Mouse (Mus musculus): Measurements from ENCODE around the gene Olfr1012. TPM values are rescaled to one million over a fixed set of nuclear protein-coding genes. Genes with fewer than 3 reads are reported as not detected.

Gene Olfr1012
- not detected in 2 replicates for polyA plus RNA-seq (2012; rRNA removed)

- H3K27ac ChIP-seq (ENCODE audit: insufficient read depth, low read length): no peak within 1 kb of the TSS
- no peaks in the 10 kb centered on the region for H3K27me3 ChIP-seq (ENCODE audit: control insufficient read depth, insufficient read depth, low read length)
- H3K36me3 ChIP-seq (ENCODE audit: control insufficient read depth, insufficient read depth, low read length): no peaks in the 10 kb centered on the region
- no peaks in the 10 kb centered on the region for H3K4me1 ChIP-seq (ENCODE audit: control insufficient read depth, insufficient read depth, insufficient read length)
- DNase-seq (ENCODE audit: low read depth in 1 of 2, low spot score in 2 of 2): no peak
- H3K4me3 ChIP-seq (ENCODE audit: extremely low read depth, insufficient read depth, insufficient read length): no peak within 1 kb of the TSS
- WGBS: 75% methylated on average over 1 of the region's 1 CpGs
- no peak for TF ChIP-seq CTCF (IDR thresholded peaks at IDR 0.05; ENCODE audit: extremely low read depth, insufficient read depth, insufficient read length, insufficient replicate concordance)
- no peak for TF ChIP-seq POLR2A (IDR thresholded peaks at IDR 0.05; ENCODE audit: low read depth, low read length)
Observed at GRCm38 (mm10) chr2:85762666-85763065, at the start of gene Olfr1012. TSS of gene Olfr1012 (minus strand) at chr2:85762766.

- no peak overlapping the region for H3K27ac ChIP-seq (ENCODE audit: insufficient read depth, low read length)
- 86% methylated on average over 4 of the region's 4 CpGs for WGBS
- H3K36me3 ChIP-seq (ENCODE audit: control insufficient read depth, insufficient read depth, low read length): no peaks in the 10 kb centered on the region
- TF ChIP-seq POLR2A (IDR thresholded peaks at IDR 0.05; ENCODE audit: low read depth, low read length): no peak
- no peak for TF ChIP-seq CTCF (IDR thresholded peaks at IDR 0.05; ENCODE audit: extremely low read depth, insufficient read depth, insufficient read length, insufficient replicate concordance)
- no peaks in the 10 kb centered on the region for H3K4me1 ChIP-seq (ENCODE audit: control insufficient read depth, insufficient read depth, insufficient read length)
- DNase-seq (ENCODE audit: low read depth in 1 of 2, low spot score in 2 of 2): no peak
- H3K4me3 ChIP-seq (ENCODE audit: extremely low read depth, insufficient read depth, insufficient read length): no peak overlapping the region
- H3K27me3 ChIP-seq (ENCODE audit: control insufficient read depth, insufficient read depth, low read length): no peaks in the 10 kb centered on the region
Observed at GRCm38 (mm10) chr2:85804501-85804900, 41.9 kb upstream of the Olfr1012 start.

GRCm38 (mm10) chr2:85802444-85802843, 39.9 kb upstream of the Olfr1012 start, which contains the start of gene Olfr1016:
TSS of gene Olfr1016 (minus strand) at chr2:85802544.
- WGBS: 88% methylated on average over 2 of the region's 2 CpGs
- H3K27me3 ChIP-seq (ENCODE audit: control insufficient read depth, insufficient read depth, low read length): no peaks in the 10 kb centered on the region
- DNase-seq (ENCODE audit: low read depth in 1 of 2, low spot score in 2 of 2): no peak
- no peaks in the 10 kb centered on the region for H3K4me1 ChIP-seq (ENCODE audit: control insufficient read depth, insufficient read depth, insufficient read length)
- H3K27ac ChIP-seq (ENCODE audit: insufficient read depth, low read length): no peak within 1 kb of the TSS
- no peak for TF ChIP-seq POLR2A (IDR thresholded peaks at IDR 0.05; ENCODE audit: low read depth, low read length)
- no peak for TF ChIP-seq CTCF (IDR thresholded peaks at IDR 0.05; ENCODE audit: extremely low read depth, insufficient read depth, insufficient read length, insufficient replicate concordance)
- no peak within 1 kb of the TSS for H3K4me3 ChIP-seq (ENCODE audit: extremely low read depth, insufficient read depth, insufficient read length)
- no peaks in the 10 kb centered on the region for H3K36me3 ChIP-seq (ENCODE audit: control insufficient read depth, insufficient read depth, low read length)

GRCm38 (mm10) chr2:85792331-85792730, 29.8 kb upstream of the Olfr1012 start:
- Histone ChIP-seq H3K27ac (ENCODE audit: insufficient read depth, low read length) (no peak overlapping the region), H3K36me3 (ENCODE audit: control insufficient read depth, insufficient read depth, low read length) (no peaks in the 10 kb centered on the region), H3K4me3 (ENCODE audit: extremely low read depth, insufficient read depth, insufficient read length) (no peak overlapping the region), H3K4me1 (ENCODE audit: control insufficient read depth, insufficient read depth, insufficient read length) (no peaks in the 10 kb centered on the region), H3K27me3 (ENCODE audit: control insufficient read depth, insufficient read depth, low read length) (no peaks in the 10 kb centered on the region)
- TF ChIP-seq POLR2A (IDR thresholded peaks at IDR 0.05; ENCODE audit: low read depth, low read length): no peak
- no peak for TF ChIP-seq CTCF (IDR thresholded peaks at IDR 0.05; ENCODE audit: extremely low read depth, insufficient read depth, insufficient read length, insufficient replicate concordance)
- WGBS: 71% methylated on average over 2 of the region's 2 CpGs
- DNase-seq (ENCODE audit: low read depth in 1 of 2, low spot score in 2 of 2): no peak

GRCm38 (mm10) chr2:85781717-85782116, 19.2 kb upstream of the Olfr1012 start, which contains the start of gene Olfr1015:
TSS of gene Olfr1015 (plus strand) at chr2:85782017.
- no peaks in the 10 kb centered on the region for H3K36me3 ChIP-seq (ENCODE audit: control insufficient read depth, insufficient read depth, low read length)
- TF ChIP-seq CTCF (IDR thresholded peaks at IDR 0.05; ENCODE audit: extremely low read depth, insufficient read depth, insufficient read length, insufficient replicate concordance) (no peak), POLR2A (IDR thresholded peaks at IDR 0.05; ENCODE audit: low read depth, low read length) (no peak)
- no peaks in the 10 kb centered on the region for H3K27me3 ChIP-seq (ENCODE audit: control insufficient read depth, insufficient read depth, low read length)
- no peak within 1 kb of the TSS for H3K27ac ChIP-seq (ENCODE audit: insufficient read depth, low read length)
- no peaks in the 10 kb centered on the region for H3K4me1 ChIP-seq (ENCODE audit: control insufficient read depth, insufficient read depth, insufficient read length)
- no peak within 1 kb of the TSS for H3K4me3 ChIP-seq (ENCODE audit: extremely low read depth, insufficient read depth, insufficient read length)
- no peak for DNase-seq (ENCODE audit: low read depth in 1 of 2, low spot score in 2 of 2)

- TF ChIP-seq CTCF (IDR thresholded peaks at IDR 0.05; ENCODE audit: extremely low read depth, insufficient read depth, insufficient read length, insufficient replicate concordance) (no peak), POLR2A (IDR thresholded peaks at IDR 0.05; ENCODE audit: low read depth, low read length) (no peak)
Observed at GRCm38 (mm10) chr2:85772413-85772812, 9.8 kb upstream of the Olfr1012 start, which contains the start of gene Olfr1014. TSS of gene Olfr1014 (plus strand) at chr2:85772713.

GRCm38 (mm10) chr2:85766798-85767197, 4.2 kb upstream of the Olfr1012 start, which contains the start of gene Olfr1013:
TSS of gene Olfr1013 (plus strand) at chr2:85767098.
- TF ChIP-seq CTCF (IDR thresholded peaks at IDR 0.05; ENCODE audit: extremely low read depth, insufficient read depth, insufficient read length, insufficient replicate concordance): no peak
- no peak for TF ChIP-seq POLR2A (IDR thresholded peaks at IDR 0.05; ENCODE audit: low read depth, low read length)
- H3K27me3 ChIP-seq (ENCODE audit: control insufficient read depth, insufficient read depth, low read length): no peaks in the 10 kb centered on the region
- H3K4me3 ChIP-seq (ENCODE audit: extremely low read depth, insufficient read depth, insufficient read length): no peak within 1 kb of the TSS
- H3K36me3 ChIP-seq (ENCODE audit: control insufficient read depth, insufficient read depth, low read length): no peaks in the 10 kb centered on the region
- H3K4me1 ChIP-seq (ENCODE audit: control insufficient read depth, insufficient read depth, insufficient read length): no peaks in the 10 kb centered on the region
- H3K27ac ChIP-seq (ENCODE audit: insufficient read depth, low read length): no peak within 1 kb of the TSS
- no peak for DNase-seq (ENCODE audit: low read depth in 1 of 2, low spot score in 2 of 2)

More at GRCm38 (mm10) chr2:85772413-85772812, 9.8 kb upstream of the Olfr1012 start, which contains the start of gene Olfr1014:
- Histone ChIP-seq H3K4me3 (ENCODE audit: extremely low read depth, insufficient read depth, insufficient read length) (no peak within 1 kb of the TSS), H3K27ac (ENCODE audit: insufficient read depth, low read length) (no peak within 1 kb of the TSS), H3K36me3 (ENCODE audit: control insufficient read depth, insufficient read depth, low read length) (no peaks in the 10 kb centered on the region), H3K4me1 (ENCODE audit: control insufficient read depth, insufficient read depth, insufficient read length) (no peaks in the 10 kb centered on the region), H3K27me3 (ENCODE audit: control insufficient read depth, insufficient read depth, low read length) (no peaks in the 10 kb centered on the region)
- DNase-seq (ENCODE audit: low read depth in 1 of 2, low spot score in 2 of 2): no peak

Data from spleen, adult 2 months (tissue).